Mouse (Mus musculus) stomach, embryonic 16.5 days (tissue): ENCODE data around the gene Cyp2b9. TPM values are rescaled to one million over a fixed set of nuclear protein-coding genes. Genes with fewer than 3 reads are reported as not detected.
"Not testable (repeated sequence)": the region's sequence is repeated elsewhere in the genome, so short reads cannot be mapped to it uniquely, and the experiment has no call there.

ENCODE experiments used
- ATAC-seq: fragments of 200-750 bp; cut with Nextera tagmentation; 2 replicates; pipeline ENCODE4 v1.8.0; 2017; ENCODE audit warnings: moderate number of reproducible peaks, moderate TSS enrichment; ENCODE audit not compliant: insufficient read depth, low FRiP score
- H3K27ac ChIP-seq: fragments of 300-500 bp; sonication (generic); 2 replicates; pipeline ENCODE4 v1.5.1; 2014; ENCODE audit warnings: low read length
- H3K27me3 ChIP-seq: fragments of 300-500 bp; sonication (generic); 2 replicates; pipeline ENCODE4 v1.6.1; 2014; ENCODE audit warnings: low read length, control low read depth, mixed read lengths; ENCODE audit not compliant: control insufficient read depth, insufficient read depth
- H3K36me3 ChIP-seq: fragments of 300-500 bp; sonication (generic); 2 replicates; pipeline ENCODE4 v1.6.1; 2014; ENCODE audit warnings: low read length; ENCODE audit not compliant: control insufficient read depth, insufficient read depth
- H3K4me1 ChIP-seq: fragments of 300-500 bp; sonication (generic); 2 replicates; pipeline ENCODE4 v1.6.1; 2014; ENCODE audit warnings: low read length, control low read depth, mixed read lengths; ENCODE audit not compliant: control insufficient read depth, insufficient read depth
- H3K4me2 ChIP-seq: fragments of 300-500 bp; sonication (generic); 2 replicates; pipeline ENCODE4 v1.6.1; 2014; ENCODE audit warnings: low read depth, low read length, mixed read lengths
- H3K4me3 ChIP-seq: fragments of 300-500 bp; sonication (generic); replicated peaks from 2 replicates; pipeline ENCODE4 v1.5.1; 2014; ENCODE audit warnings: mild to moderate bottlenecking, low read length
- H3K9ac ChIP-seq: fragments of 300-500 bp; sonication (generic); 2 replicates; pipeline ENCODE4 v1.6.1; 2014; ENCODE audit warnings: low read length
- H3K9me3 ChIP-seq: fragments of 300-500 bp; sonication (generic); replicated peaks from 2 replicates; pipeline ENCODE4 v1.6.1; 2016; ENCODE audit warnings: low read length, control low read depth; ENCODE audit not compliant: control insufficient read depth
- WGBS: fragments of 180-500 bp; shearing (Covaris S2); extraction: QIAGEN DNeasy Blood & Tissue Kit; methylation state at CpG from one replicate; pipeline ENCODE4 v1.1.7; 2014; 5-methylcytosine and 5-hydroxymethylcytosine counted together
- polyA plus RNA-seq: library from polyadenylated mRNA; unstranded; fragments of >200 nt; fragmentation: Nextera tagmentation; extraction: Ambion mirVana; gene quantifications from 2 replicates; pipeline ENCODE4 v1.2.1, GENCODE M21; 2015

Cyp2b9 gene
- not detected in 2 replicates for polyA plus RNA-seq

GRCm38 (mm10) chr7:26173111-26173510 is at the start of gene Cyp2b9:
Gene Cyp2b9, plus strand, starts transcription at chr7:26173411.
- H3K9ac ChIP-seq, H3K4me2 ChIP-seq, H3K4me1 ChIP-seq, H3K9me3 ChIP-seq, H3K27ac ChIP-seq, H3K36me3 ChIP-seq, H3K4me3 ChIP-seq, ATAC-seq, H3K27me3 ChIP-seq: not testable (repeated sequence)
- 74% methylated on average over 2 of the region's 3 CpGs for WGBS

GRCm38 (mm10) chr7:26139623-26140022 is 33.6 kb upstream of the Cyp2b9 start:
- not testable (repeated sequence) for H3K36me3 ChIP-seq, H3K27ac ChIP-seq, H3K4me1 ChIP-seq, H3K9ac ChIP-seq, H3K27me3 ChIP-seq, H3K4me2 ChIP-seq, ATAC-seq, H3K9me3 ChIP-seq, H3K4me3 ChIP-seq
- WGBS, result no CpG with 5 or more reads among the region's 2 CpGs

GRCm38 (mm10) chr7:26143657-26144056 is 29.6 kb upstream of the Cyp2b9 start:
- not testable (repeated sequence) for H3K9ac ChIP-seq, ATAC-seq, H3K9me3 ChIP-seq, H3K27ac ChIP-seq, H3K4me3 ChIP-seq, H3K36me3 ChIP-seq, H3K27me3 ChIP-seq, H3K4me2 ChIP-seq, H3K4me1 ChIP-seq
- WGBS, result 50% methylated on average over 1 of the region's 3 CpGs

- not testable (repeated sequence) for H3K9ac ChIP-seq, H3K36me3 ChIP-seq, H3K9me3 ChIP-seq, H3K4me1 ChIP-seq, H3K27ac ChIP-seq, H3K4me3 ChIP-seq, ATAC-seq, H3K27me3 ChIP-seq, H3K4me2 ChIP-seq
- WGBS, result 71% methylated on average over 2 of the region's 3 CpGs
These were observed 4.3 kb upstream of the Cyp2b9 start for GRCm38 (mm10) chr7:26168765-26169536.

- H3K4me2 ChIP-seq, result no peak overlapping the region
- no peaks in the 10 kb centered on the region for H3K9me3 ChIP-seq
- no peak overlapping the region for H3K4me3 ChIP-seq
- no peak for ATAC-seq
- no peaks in the 10 kb centered on the region for H3K36me3 ChIP-seq
- no peaks in the 10 kb centered on the region for H3K4me1 ChIP-seq
- WGBS, result 20% methylated on average over 2 of the region's 2 CpGs
- H3K9ac ChIP-seq, result no peak overlapping the region
- no peaks in the 10 kb centered on the region for H3K27me3 ChIP-seq
- no peak overlapping the region for H3K27ac ChIP-seq
These were observed 27.9 kb downstream of the Cyp2b9 start for GRCm38 (mm10) chr7:26201083-26201482.

GRCm38 (mm10) chr7:26260034-26260433 is 86.8 kb downstream of the Cyp2b9 start, which contains the start of gene Vmn1r184:
Gene Vmn1r184, plus strand, starts transcription at chr7:26260334.
- 69% methylated on average over 1 of the region's 1 CpGs for WGBS
- H3K9me3 ChIP-seq, H3K9ac ChIP-seq, H3K27me3 ChIP-seq, H3K4me2 ChIP-seq, H3K27ac ChIP-seq, ATAC-seq, H3K4me3 ChIP-seq, H3K36me3 ChIP-seq, H3K4me1 ChIP-seq: not testable (repeated sequence)

Other genes starting within 250 kb of the Cyp2b9 start
- not detected in 2 replicates for gene Cyp2b13, start 111.9 kb upstream of the Cyp2b9 start, polyA plus RNA-seq
- not detected in 2 replicates for gene Vmn1r184, start 86.9 kb downstream of the Cyp2b9 start, polyA plus RNA-seq
- not detected in 2 replicates for gene Cyp2a4, start 133.8 kb downstream of the Cyp2b9 start, polyA plus RNA-seq
- gene Nlrp9c, start 230.3 kb downstream of the Cyp2b9 start, polyA plus RNA-seq, result not detected in 2 replicates